Mouse (Mus musculus) mouse embryonic stem cell (cell line): ENCODE results near the gene Erlin1.

ENCODE experiments used
- in situ Hi-C, 2 experiments: fragments of 300-500 bp; cut with MboI; formaldehyde crosslinking; loops; 1 replicate in 1 of 2; 3 replicates in 1 of 2; pipeline ENCODE4 v1.14.3; 2019 to 2020; ENCODE audit warnings: low sequenced_read_pairs in 2 of 2, low pct_unique_long_range_greater_than_20kb in 1 of 2, mixed read lengths in 1 of 2; ENCODE audit not compliant: unreplicated experiment in 1 of 2

The Erlin1 gene

DNA sequence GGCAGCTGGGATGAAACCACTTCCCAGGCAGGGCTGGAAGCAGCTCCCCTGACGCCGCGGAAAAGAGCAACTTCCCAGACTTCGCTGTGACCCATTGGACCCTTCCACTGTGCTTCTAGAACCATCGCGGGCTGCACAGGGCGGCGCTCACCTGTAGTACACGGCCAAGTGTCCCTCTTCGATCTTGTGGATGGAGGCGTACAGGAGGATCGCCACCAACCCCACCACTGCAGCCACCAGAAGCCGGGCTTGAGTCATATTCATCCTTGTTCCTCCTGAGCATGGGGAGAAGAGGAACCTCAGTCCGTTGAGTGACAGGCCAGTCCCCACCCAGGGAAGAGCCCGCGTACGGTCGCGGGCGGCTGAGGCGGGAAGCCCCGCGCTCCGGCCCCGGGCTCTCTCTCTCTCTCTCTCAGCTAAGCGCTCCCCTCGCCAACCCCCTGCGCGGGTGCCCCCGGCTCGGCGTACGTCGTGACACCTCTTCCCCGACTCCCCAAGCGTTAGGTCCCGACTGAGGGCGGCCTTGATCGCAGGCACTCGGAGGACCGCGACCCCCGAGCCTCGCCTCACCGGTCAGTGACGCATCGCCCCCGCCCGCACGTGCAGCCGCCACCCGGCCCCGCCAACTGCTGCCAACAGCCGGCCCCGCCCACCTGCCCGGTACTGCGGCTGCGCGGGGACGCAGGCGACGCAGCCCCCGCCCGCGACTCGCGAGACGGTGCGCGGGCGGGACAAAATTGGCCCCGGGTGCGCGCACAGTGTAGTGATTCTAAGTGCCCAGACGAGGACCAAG, at the start of gene Erlin1:
Gene Erlin1, minus strand, starts transcription at position 665 of the 793 bp plus-strand sequence.
- in situ Hi-C loops = no loop called here

- in situ Hi-C loops = no loop called here
These were observed 48.2 kb upstream of the Erlin1 start for GRCm38 (mm10) chr19:44117793-44118192.

GRCm38 (mm10) chr19:44111706-44112105, 42.1 kb upstream of the Erlin1 start:
- in situ Hi-C loops = no loop called here

DNA sequence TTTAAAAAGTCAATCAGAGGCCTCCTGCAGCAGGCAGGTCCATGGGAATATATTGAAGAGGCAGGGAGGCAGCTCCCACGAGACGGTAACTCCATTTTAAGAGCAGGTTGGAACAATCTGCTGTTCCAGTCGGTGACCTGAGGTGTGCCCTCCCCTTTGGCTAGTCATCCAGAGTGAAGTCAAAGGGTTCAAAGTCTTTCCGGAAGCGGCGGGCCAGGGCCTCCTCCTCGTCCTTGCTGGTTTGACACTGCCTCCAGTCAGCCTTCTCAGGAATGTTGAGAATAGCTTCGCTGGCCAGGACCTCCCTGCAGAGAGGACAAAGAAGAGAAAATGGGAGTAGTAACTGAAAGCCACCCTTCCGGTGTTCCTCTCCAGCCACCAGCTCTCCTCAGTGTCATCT, 40.8 kb upstream of the Erlin1 start:
- in situ Hi-C loops = no loop called here

DNA sequence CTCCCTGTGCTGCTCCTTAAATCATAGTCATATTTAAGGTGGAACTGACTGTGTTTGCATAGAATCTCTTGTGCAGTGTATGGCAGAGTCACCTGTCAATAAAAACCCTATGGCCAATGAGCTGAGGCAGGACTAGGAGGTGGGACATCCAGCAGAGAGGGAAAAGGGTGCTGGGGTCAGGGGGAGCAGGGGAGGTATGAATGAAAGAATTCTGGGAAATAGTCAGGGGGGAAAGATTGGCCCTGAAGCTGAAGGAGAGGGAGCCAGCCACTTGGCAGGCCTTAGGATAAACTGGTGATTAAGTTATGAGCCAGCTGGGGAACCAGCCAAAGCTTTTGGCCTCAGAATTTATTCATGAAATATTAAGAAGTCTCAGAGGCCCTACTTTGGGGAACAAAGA, 39.4 kb upstream of the Erlin1 start:
- in situ Hi-C loops = no loop called here

GRCm38 (mm10) chr19:44107661-44108521, 38.3 kb upstream of the Erlin1 start:
- in situ Hi-C loops = no loop called here

DNA sequence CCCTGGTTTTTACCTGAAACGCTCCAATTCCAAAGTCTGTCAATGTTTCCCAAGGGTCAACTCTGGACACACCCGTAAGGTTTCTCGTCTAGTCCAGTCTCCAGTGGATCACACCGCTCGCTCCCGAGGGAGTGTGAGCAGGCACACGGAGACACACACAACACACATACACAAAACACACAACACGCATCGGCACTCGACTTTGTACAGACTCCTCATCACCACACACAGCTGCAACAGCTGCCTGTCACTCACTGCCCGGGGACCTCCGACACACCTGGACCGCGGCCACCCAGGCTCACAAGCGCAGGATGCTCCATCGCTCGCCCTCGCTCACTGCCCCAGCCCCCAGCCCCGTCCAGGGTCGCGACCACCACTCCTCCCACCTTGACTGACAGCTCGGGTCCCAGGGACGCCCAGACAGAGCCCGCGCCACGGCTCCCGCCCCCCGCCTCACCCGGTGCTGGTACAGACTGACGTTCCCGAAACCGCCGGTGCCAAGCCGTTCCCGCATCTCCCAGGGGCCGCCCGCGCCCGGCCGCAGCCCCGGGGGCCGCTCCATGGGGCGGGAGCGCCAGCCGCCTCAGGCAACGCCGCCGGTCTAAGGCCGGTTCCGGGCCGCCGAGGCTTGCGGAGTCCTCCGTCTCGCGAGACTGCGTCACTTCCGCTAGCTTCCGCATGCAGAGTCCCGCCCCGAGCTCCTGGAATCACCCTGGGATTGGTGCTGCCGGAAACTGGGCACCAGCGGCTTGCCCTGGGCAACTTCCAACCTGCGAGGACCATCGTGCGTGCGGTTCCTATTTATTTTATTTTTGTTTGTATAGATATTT, 37.5 kb upstream of the Erlin1 start, which contains the start of gene Chuk:
Gene Chuk, minus strand, starts transcription at position 650 of the 830 bp plus-strand sequence.
- in situ Hi-C loops = no loop called here

DNA sequence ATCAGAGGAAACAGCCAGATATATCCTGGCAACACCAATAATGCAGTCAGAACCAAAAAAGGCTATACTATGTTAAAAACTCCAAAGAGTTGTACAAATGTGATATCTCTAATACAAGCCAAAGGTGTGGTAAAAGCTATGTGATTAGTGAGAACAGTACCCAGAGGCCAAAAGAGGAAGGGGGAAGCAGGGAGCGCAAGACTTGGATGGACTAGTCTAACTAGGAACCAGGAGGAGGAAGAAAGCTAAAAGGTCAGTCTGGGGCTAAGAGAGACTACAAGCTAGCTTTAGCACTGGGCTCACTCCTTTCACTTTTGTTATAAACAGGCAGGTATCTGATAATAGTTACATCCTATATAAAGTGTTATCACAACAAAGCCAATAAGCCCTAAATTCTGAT, 34.8 kb upstream of the Erlin1 start:
- in situ Hi-C loops = no loop called here

DNA sequence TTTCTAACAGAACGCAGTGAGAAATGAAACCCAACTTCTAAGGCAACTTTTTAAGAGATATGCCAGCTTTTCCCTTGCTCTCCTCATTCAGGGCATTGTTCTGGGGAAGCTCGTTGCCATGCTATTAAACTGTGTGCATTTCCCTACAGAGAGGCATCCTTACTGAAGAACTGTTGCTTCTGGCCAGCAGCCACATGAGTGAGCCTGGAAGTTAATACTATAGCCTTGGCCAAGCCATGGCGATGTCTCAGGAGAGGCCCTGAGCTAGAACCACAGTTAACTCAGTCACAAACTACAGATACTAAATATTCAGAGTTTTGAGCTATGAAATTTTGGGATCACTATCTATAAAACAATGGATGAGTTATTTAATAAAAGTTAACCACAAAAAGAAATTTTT, 33.4 kb upstream of the Erlin1 start:
- in situ Hi-C loops = no loop called here

DNA sequence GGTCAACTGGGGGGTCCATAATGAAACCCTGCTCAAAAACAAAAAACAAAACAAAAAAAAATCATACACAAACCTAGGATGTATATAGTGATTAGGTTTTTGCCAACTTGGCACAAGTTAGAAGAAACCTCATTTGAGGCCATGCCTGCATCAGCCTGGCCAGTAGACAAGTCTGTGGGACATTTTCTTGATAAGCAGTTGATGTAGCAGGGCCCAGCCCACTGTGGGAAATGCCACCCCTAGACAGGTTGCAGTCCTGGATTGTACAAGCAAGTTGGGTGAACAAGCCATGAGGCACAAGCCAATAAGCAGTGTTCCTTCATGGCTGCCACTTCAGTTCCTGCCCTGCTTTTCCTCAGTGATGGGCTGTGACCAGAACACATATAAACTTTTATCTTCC, 31.3 kb upstream of the Erlin1 start:
- in situ Hi-C loops = no loop called here

- in situ Hi-C loops = no loop called here
These were observed 16.7 kb upstream of the Erlin1 start for GRCm38 (mm10) chr19:44086278-44086677.

- in situ Hi-C loops = no loop called here
These were observed 11.3 kb upstream of the Erlin1 start for GRCm38 (mm10) chr19:44080920-44081319.

DNA sequence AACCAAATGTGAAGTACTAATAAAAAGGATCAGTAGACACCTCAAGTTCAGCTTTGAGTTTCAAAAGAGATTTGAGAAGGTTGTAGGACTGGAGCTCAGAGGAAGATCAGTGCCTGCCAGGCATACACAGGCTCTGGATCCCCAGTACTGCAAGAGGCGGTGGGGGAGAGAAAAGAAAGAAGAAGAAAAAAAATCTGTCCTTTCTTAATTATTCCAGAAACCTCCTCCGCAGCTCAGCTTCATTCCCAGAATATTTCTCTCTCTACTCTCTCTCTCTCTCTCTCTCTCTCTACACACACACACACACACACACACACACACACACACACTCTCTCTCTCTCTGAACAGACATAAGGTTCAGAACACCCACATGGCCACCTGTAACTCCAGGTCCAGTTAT, 10.4 kb upstream of the Erlin1 start:
- in situ Hi-C loops = no loop called here

DNA sequence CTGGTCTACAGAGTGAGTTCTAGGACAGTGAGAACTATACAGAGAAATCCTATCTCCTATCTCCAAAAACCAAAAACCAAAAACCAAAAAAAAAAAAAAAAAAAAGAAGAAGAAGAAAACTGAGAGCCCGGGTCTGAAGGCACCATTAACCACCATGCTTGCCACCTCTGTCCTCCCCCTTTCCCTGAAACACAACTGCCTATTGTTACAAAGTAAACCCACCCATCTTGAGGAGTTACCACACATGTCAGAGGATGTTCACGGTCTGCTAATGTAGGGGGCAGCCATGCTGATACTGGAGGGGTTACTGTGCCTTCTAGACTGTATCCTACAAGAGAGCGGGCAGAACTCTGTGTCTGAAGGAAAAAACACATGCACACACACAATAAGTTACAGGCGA, 7.4 kb upstream of the Erlin1 start:
- in situ Hi-C loops = no loop called here

- in situ Hi-C loops = no loop called here
These were observed 6.9 kb upstream of the Erlin1 start for GRCm38 (mm10) chr19:44076457-44076856.

GRCm38 (mm10) chr19:44074986-44075385, 5.4 kb upstream of the Erlin1 start:
- in situ Hi-C loops = no loop called here

DNA sequence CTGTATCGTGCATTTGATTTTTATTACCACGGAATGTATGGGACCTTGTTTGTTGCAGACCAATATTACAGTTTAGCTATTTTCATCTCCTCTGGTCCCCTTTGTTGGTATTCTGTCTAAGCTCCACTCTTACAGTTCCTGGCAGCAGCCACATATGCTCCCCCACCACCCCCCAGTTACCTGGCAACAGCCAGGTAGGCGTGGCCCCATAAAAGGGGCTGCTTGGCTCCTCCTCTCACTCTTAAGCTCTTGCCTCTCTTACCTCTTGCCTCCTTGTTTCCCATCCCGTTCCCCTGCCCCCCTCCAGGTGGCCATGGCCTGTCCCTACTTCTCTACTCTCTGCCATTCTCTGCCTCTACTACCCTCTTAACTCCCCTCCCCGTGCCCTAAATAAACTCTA, 1.6 kb upstream of the Erlin1 start:
- in situ Hi-C loops = no loop called here

GRCm38 (mm10) chr19:44069914-44070232, 288 bp upstream of the Erlin1 start:
- in situ Hi-C loops = no loop called here

DNA sequence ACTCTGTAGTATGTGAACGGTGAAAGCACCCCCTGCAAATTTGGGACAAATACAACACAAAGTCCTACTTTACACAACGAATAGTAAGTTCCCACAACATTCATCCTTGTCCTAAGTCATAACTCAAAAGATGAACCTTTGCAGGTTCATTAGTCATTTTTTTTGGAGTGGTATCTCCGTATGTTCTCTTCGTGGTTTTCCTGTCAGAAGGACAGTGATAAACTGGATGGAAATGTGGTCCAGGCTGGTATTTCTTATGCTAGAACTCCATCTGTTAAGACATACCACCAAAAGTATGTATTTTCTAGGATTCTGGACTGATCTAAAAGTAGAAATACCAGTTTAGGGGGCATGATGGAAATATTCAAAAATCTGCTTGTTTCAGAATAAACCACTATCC, 1.4 kb downstream of the Erlin1 start:
- in situ Hi-C loops = no loop called here
